Mouse (Mus musculus) lung, adult 2 months (tissue): ENCODE measurements around the gene Map3k4.

Source experiments
- CTCF ChIP-seq: fragments of 200-500 bp; IDR thresholded peaks from 2 replicates; pipeline ENCODE4 v1.5.1; 2011; ENCODE audit warnings: mild to moderate bottlenecking, low read length, control low read depth; ENCODE audit not compliant: insufficient read depth
- POLR2A ChIP-seq: fragments of 200-500 bp; IDR thresholded peaks from 2 replicates; pipeline ENCODE4 v1.6.1; 2011; ENCODE audit warnings: low read depth, mild to moderate bottlenecking, control low read depth, low read length, borderline replicate concordance; ENCODE audit errors: extremely low read depth

- TF ChIP-seq CTCF = no peak
- TF ChIP-seq POLR2A = no peak
Observed at GRCm38 (mm10) chr17:12185855-12186254, 132.7 kb downstream of the Map3k4 start.
